Mouse (Mus musculus) G1E (cell line): Measurements from ENCODE around the gene Ms4a6b. TPM values are rescaled to one million over a fixed set of nuclear protein-coding genes. Genes with fewer than 3 reads are reported as not detected.
"Not testable (repeated sequence)": the region's sequence is repeated elsewhere in the genome, so short reads cannot be mapped to it uniquely, and the experiment has no call there.

Experiments
- ATAC-seq: 2 replicates; pipeline ENCODE4 v1.8.0; 2016; ENCODE audit warnings: mild to moderate bottlenecking; ENCODE audit not compliant: insufficient number of reproducible peaks, poor library complexity, low FRiP score, severe bottlenecking; ENCODE audit errors: extremely low read depth
- DNase-seq: peaks from one replicate; pipeline ENCODE4 v3.0.0; 2012; ENCODE audit warnings: low spot score
- H3K27me3 ChIP-seq: 2 replicates; pipeline ENCODE4 v1.6.1; 2012; ENCODE audit warnings: mild to moderate bottlenecking, low read length, inconsistent platforms; ENCODE audit not compliant: insufficient read depth
- H3K36me3 ChIP-seq: replicated peaks from 2 replicates; pipeline ENCODE3; 2012; ENCODE audit warnings: mild to moderate bottlenecking, inconsistent platforms
- H3K4me1 ChIP-seq: 2 replicates; pipeline ENCODE4 v1.6.1; 2012; ENCODE audit warnings: low read depth, low read length, inconsistent platforms, mixed read lengths; ENCODE audit not compliant: insufficient read depth
- H3K4me3 ChIP-seq: 2 replicates; pipeline ENCODE4 v1.5.1; 2012; ENCODE audit warnings: low read depth, mild to moderate bottlenecking, inconsistent platforms, low read length, moderate library complexity, mixed read lengths
- H3K9me3 ChIP-seq: replicated peaks from 2 replicates; pipeline ENCODE4 v1.6.1; 2012; ENCODE audit warnings: inconsistent platforms
- CTCF ChIP-seq: IDR thresholded peaks from 2 replicates; pipeline ENCODE4 v1.5.1; 2012; ENCODE audit warnings: low read depth, low read length, inconsistent platforms, mixed read lengths
- GATA1 ChIP-seq: IDR thresholded peaks from 2 replicates; pipeline ENCODE4 v1.6.1; 2012; ENCODE audit warnings: borderline replicate concordance, low read length, inconsistent platforms, mixed read lengths
- GATA2 ChIP-seq: IDR thresholded peaks from 2 replicates; pipeline ENCODE4 v1.6.1; 2012; ENCODE audit warnings: low read depth, low read length, inconsistent platforms, borderline replicate concordance
- POLR2AphosphoS5 ChIP-seq: IDR thresholded peaks from 2 replicates; pipeline ENCODE4 v1.6.1; 2012; ENCODE audit warnings: low read depth, low read length, inconsistent platforms; ENCODE audit not compliant: insufficient replicate concordance
- TAL1 ChIP-seq: conservative IDR thresholded peaks from 2 replicates; pipeline ENCODE4 v1.6.1; 2012; ENCODE audit warnings: low read depth, low read length, inconsistent platforms, mixed read lengths
- polyA plus RNA-seq: library from polyadenylated mRNA; stranded (reverse); fragments of >175 nt; gene quantifications from 2 replicates; pipeline ENCODE4 v1.2.3, GENCODE M21; 2012
- total RNA-seq, 2 experiments: library from RNA; stranded (forward) in 1 of 2; stranded (reverse) in 1 of 2; fragments of 200-1000 nt in 1 of 2; fragments of >200 nt in 1 of 2; fragmentation: Nextera tagmentation in 1 of 2; gene quantifications; 2 replicates each; pipeline ENCODE4 v1.2.3; 2014 to 2017

Ms4a6b gene
- total and polyA plus RNA-seq, 3 experiments, result 0.21 to 3.1 (median 0.23) TPM

GRCm38 (mm10) chr19:11496361-11496760 lies 20.0 kb upstream of the Ms4a6b start:
- no peak for ATAC-seq

DNA sequence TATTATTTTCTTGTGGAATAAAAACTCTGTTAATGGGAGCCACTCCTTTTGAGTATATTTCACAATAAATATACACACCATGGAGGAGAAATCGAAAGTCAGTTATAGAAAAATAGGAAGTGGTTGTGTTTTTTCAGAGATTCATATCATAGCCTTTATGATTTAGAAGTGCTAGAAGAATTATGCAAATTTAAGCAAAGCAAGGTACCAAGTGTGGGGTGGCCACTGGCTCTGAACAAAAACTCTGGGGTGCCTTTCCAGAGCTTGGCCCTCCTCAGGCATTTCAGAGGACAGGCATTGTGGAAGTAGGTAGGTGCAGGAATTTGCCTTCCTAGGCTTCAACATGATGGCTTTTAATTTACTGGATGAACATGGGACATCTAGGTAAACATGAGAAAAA lies 19.0 kb upstream of the Ms4a6b start:
- not testable (repeated sequence) for H3K36me3 ChIP-seq, DNase-seq, ATAC-seq, H3K9me3 ChIP-seq, H3K27me3 ChIP-seq, H3K4me1 ChIP-seq, H3K4me3 ChIP-seq

More at GRCm38 (mm10) chr19:11496361-11496760, 20.0 kb upstream of the Ms4a6b start:
- H3K36me3 ChIP-seq, result no peaks in the 10 kb centered on the region
- DNase-seq, result no peak
- H3K4me3 ChIP-seq, result no peak overlapping the region
- H3K4me1 ChIP-seq, result peaks cover 4% of the 10 kb centered on the region; the same call in 1 of the 2 replicates
- H3K9me3 ChIP-seq, result no peaks in the 10 kb centered on the region
- TF ChIP-seq POLR2AphosphoS5 (no peak), GATA1 (no peak), CTCF (no peak), TAL1 (no peak), GATA2 (no peak)
- H3K27me3 ChIP-seq, result no peaks in the 10 kb centered on the region

DNA sequence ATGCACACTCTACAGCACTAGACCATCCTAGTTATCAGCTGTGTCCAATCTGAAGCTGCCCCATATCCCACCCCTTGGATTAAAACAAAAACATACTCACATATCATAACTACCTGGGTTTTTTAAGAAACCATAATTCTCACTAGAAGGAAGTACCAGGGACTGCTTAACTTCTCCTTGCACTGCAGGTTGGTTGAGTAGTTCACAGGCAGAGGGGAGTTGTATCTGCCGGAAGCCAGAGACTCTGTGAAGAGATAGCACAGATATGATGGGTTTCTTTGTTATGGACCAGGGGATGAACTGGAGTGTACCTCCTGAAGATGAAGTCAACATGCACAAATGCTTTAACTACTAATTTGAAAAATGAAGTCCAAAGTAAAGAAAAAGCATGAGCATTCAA lies 15.5 kb upstream of the Ms4a6b start:
- Histone ChIP-seq H3K27me3 (0 out of 2 replicates have a peak, but pooled peaks cover 2% of the 10 kb centered on the region), H3K4me1 (peaks cover 2% of the 10 kb centered on the region; the same call in 1 of the 2 replicates), H3K9me3 (no peaks in the 10 kb centered on the region), H3K4me3 (no peak overlapping the region), H3K36me3 (no peaks in the 10 kb centered on the region)
- DNase-seq, result no peak
- ATAC-seq, result no peak
- TF ChIP-seq CTCF (no peak), GATA2 (no peak), POLR2AphosphoS5 (no peak), TAL1 (no peak), GATA1 (no peak)

DNA sequence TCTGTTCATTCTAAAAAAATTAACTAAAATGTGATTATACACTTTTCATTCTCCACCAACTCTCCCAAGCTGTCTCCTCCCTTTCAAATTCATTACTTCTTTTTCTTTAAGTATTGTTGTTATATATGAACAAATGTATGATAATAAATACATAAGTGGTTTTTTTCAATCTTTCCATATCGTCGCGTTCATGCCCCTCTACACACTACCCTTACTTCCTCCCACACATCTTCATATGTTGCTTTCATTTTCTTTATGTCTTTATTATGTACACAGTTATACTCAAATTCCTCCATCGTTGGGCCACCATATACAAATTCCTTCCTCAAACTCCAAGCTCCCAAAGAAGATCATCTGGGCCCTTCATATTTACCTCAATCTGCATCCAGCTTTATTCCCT lies 15.0 kb upstream of the Ms4a6b start:
- ATAC-seq (no peak), DNase-seq (no peak)
- Histone ChIP-seq H3K4me3 (no peak overlapping the region), H3K9me3 (no peaks in the 10 kb centered on the region), H3K27me3 (0 out of 2 replicates have a peak, but pooled peaks cover 2% of the 10 kb centered on the region), H3K4me1 (peaks cover 2% of the 10 kb centered on the region; the same call in 1 of the 2 replicates), H3K36me3 (no peaks in the 10 kb centered on the region)
- no peak for TF ChIP-seq TAL1
- no peak for TF ChIP-seq GATA2
- TF ChIP-seq POLR2AphosphoS5, result no peak
- no peak for TF ChIP-seq GATA1
- TF ChIP-seq CTCF, result no peak

DNA sequence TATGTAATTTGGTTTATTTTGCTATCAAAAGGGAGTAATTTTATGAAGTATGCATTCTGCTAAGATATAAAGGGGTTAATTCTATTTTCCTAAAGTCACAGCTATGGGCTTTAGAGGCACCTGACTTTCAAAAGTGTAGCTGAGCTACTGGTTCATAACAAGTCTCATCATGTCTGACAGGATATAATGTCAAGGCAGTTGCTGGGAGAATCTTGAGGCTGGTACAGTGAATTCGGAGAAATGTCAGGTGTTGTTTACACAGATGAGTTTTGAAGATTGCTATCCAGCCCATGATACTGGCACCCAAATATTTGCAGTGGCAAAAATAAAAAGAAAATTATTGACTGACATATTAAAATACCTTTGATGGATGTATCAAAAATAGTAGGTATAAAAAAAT lies 11.5 kb upstream of the Ms4a6b start:
- H3K36me3 ChIP-seq, result no peaks in the 10 kb centered on the region
- no peaks in the 10 kb centered on the region for H3K4me1 ChIP-seq
- TF ChIP-seq TAL1 (no peak), CTCF (no peak), GATA1 (no peak), POLR2AphosphoS5 (no peak), GATA2 (no peak)
- ATAC-seq (no peak), DNase-seq (no peak)
- H3K27me3 ChIP-seq, result 0 out of 2 replicates have a peak, but pooled peaks cover 2% of the 10 kb centered on the region
- H3K4me3 ChIP-seq, result no peak overlapping the region
- no peaks in the 10 kb centered on the region for H3K9me3 ChIP-seq

GRCm38 (mm10) chr19:11513458-11513857 lies 2.9 kb upstream of the Ms4a6b start:
- H3K27me3 ChIP-seq, result peaks cover 3% of the 10 kb centered on the region; the same call in 1 of the 2 replicates
- TF ChIP-seq GATA1, result no peak
- no peak for TF ChIP-seq GATA2
- no peak for TF ChIP-seq CTCF
- no peak for TF ChIP-seq TAL1
- TF ChIP-seq POLR2AphosphoS5, result no peak
- no peak overlapping the region for H3K4me3 ChIP-seq
- DNase-seq (no peak), ATAC-seq (no peak)
- no peaks in the 10 kb centered on the region for H3K9me3 ChIP-seq
- no peaks in the 10 kb centered on the region for H3K4me1 ChIP-seq
- no peaks in the 10 kb centered on the region for H3K36me3 ChIP-seq

DNA sequence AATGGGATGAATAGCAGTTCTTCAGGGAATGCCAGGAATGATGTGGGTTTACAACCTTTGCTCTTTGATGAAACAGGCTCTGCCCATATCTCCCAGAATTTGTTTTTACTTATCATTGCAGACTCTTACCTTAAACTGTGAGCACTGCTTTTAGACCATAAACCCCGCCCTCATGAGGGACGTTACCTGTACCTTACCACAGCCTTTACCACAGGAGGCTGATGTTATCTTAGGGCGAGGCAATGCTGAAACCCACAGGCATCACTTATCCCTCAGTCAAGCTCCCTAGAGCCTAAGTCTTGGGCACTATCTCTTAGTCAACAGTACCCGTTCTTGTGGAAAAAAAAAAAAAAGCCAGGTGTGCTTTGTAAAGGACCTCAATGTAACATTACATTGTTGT lies 533 bp downstream of the Ms4a6b start:
- ATAC-seq, result no peak
- TF ChIP-seq GATA1 (no peak), TAL1 (no peak), CTCF (no peak)
- no peak for DNase-seq
- H3K4me1 ChIP-seq, result no peaks in the 10 kb centered on the region
- no peaks in the 10 kb centered on the region for H3K36me3 ChIP-seq
- H3K27me3 ChIP-seq, result peaks cover 3% of the 10 kb centered on the region; the same call in 1 of the 2 replicates
- H3K9me3 ChIP-seq, result no peaks in the 10 kb centered on the region
- H3K4me3 ChIP-seq, result no peak overlapping the region

GRCm38 (mm10) chr19:11517373-11517772 lies 1.1 kb downstream of the Ms4a6b start:
- not testable (repeated sequence) for ATAC-seq, H3K27me3 ChIP-seq, H3K4me3 ChIP-seq, H3K36me3 ChIP-seq, H3K9me3 ChIP-seq, H3K4me1 ChIP-seq, DNase-seq

DNA sequence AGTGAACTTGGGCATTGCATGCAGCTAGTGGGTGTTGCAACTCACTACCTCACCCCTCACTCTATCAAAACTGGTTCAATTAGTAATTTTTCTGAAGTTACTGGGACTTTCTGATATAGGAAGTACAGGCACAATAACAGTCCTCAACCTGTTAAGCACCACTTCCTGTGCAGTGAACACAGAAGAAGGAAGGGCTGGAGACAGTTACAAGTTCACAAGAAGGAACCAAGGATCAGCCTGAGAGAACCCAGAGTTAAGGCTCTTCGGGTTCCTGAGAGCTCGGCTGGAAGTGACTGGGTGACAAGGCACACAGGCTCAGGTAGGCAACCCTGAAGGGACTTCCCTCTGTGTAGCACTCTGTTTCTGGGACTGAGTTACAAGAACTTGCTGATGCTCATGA lies 2.0 kb downstream of the Ms4a6b start:
- not testable (repeated sequence) for H3K4me3 ChIP-seq, H3K36me3 ChIP-seq, H3K9me3 ChIP-seq, ATAC-seq, DNase-seq, H3K27me3 ChIP-seq, H3K4me1 ChIP-seq
